Mouse (Mus musculus): ENCODE measurements around the gene Nudt16. TPM values are rescaled to one million over a fixed set of nuclear protein-coding genes. Genes with fewer than 3 reads are reported as not detected.
"Not testable (repeated sequence)": the region's sequence is repeated elsewhere in the genome, so short reads cannot be mapped to it uniquely, and the experiment has no call there.

Gene Nudt16
- 14.9 and 15.3 TPM in 2 replicates for polyA plus RNA-seq (2014; fragmentation: Nextera tagmentation; extraction: Ambion mirVana)

DNA sequence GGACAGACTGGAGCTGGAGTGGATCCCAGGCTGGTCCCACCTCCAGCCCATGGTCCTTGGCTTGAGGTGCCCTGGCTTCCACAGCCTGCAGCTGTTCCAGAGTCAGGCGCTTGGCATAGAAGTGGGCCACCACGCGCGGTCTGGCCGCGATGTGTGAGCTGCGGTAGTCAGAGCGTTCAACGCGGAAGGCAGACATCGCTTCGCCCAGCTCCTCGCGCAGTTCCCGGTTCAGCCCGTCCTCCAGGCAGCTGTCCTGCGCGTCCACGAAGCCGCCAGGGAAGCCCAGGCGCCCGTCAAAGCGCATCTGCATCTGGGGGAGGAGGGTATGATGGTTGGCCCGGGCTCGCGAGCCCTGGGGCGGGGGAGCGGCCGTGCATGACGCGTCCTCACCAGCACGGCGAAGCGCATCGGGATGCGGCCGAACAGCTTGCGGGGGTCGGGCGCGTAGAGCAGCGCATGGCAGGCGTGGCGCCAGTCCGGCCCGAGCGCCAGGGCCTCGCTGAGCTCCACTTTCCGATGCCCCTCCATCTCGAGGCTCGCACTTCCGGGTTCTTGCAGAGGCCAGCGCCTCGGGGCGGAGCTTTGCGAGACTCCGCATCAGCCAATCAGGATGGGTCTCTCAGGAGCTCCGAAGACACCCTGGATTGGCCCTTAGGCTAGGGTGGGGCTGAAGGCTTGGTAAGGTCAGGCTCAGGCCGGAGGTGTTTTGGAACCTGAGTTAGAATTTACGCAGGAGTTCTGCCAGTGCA, at the start of gene Nudt16:
Gene Nudt16, minus strand, starts transcription at position 572 of the 749 bp plus-strand sequence.
- under 1% methylated on average over 60 of the region's 60 CpGs for WGBS
- Histone ChIP-seq H3K27me3 (ENCODE audit: insufficient read depth, low read length) (no peaks in the 10 kb centered on the region), H3K9ac (peak within 1 kb of the TSS; percentile 75), H3K9me3 (ENCODE audit: low read depth, low read length) (no peaks in the 10 kb centered on the region), H3K4me3 (ENCODE audit: low read depth, low read length) (peak within 1 kb of the TSS; percentile 70), H3K27ac (ENCODE audit: low read depth) (peak within 1 kb of the TSS; percentile 91), H3K4me2 (peak within 1 kb of the TSS; percentile 92), H3K4me1 (ENCODE audit: insufficient read depth) (no peaks in the 10 kb centered on the region), H3K36me3 (ENCODE audit: insufficient read depth) (no peaks in the 10 kb centered on the region)
- ATAC-seq (ENCODE audit: insufficient read depth) (peak; percentile 99), DNase-seq (peak; percentile 96)
- 0 out of 2 replicates have a peak, but pooled peaks have one; percentile 2 for TF ChIP-seq CTCF (IDR thresholded peaks at IDR 0.05; ENCODE audit: low read depth)

DNA sequence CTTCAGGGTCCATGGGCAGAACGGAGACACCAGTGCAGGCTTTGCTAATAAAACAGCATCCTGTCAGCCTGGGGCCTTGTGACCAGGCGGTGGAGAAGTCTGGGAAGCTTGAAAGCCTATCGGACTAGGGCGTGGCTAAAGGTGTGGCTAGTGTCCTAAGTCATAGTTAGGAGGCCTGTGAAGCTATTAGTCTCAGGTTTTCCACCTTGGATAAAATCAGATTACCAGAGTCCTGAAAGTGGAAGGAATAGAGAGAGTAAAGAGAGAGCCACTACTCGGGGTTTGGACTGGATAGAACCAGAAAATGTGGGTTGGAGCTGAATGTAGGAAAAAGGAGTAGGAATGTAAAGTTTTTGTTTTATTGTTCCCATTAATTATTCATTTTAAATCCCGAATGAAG, 13.4 kb upstream of the Nudt16 start, which contains the start of gene 1700080E11Rik:
Gene 1700080E11Rik, minus strand, starts transcription at position 101 of the 400 bp plus-strand sequence.
- 79% methylated on average over 6 of the region's 6 CpGs for WGBS
- no peaks in the 10 kb centered on the region for H3K36me3 ChIP-seq (ENCODE audit: insufficient read depth)
- H3K4me1 ChIP-seq (ENCODE audit: insufficient read depth) = no peaks in the 10 kb centered on the region
- TF ChIP-seq CTCF (IDR thresholded peaks at IDR 0.05; ENCODE audit: low read depth) = no peak
- H3K9ac ChIP-seq = no peak within 1 kb of the TSS
- H3K27ac ChIP-seq (ENCODE audit: low read depth) = no peak within 1 kb of the TSS
- DNase-seq (no peak), ATAC-seq (ENCODE audit: insufficient read depth) (no peak)
- H3K4me2 ChIP-seq = no peak within 1 kb of the TSS
- no peak within 1 kb of the TSS for H3K4me3 ChIP-seq (ENCODE audit: low read depth, low read length)
- H3K9me3 ChIP-seq (ENCODE audit: low read depth, low read length) = no peaks in the 10 kb centered on the region
- no peaks in the 10 kb centered on the region for H3K27me3 ChIP-seq (ENCODE audit: insufficient read depth, low read length)

DNA sequence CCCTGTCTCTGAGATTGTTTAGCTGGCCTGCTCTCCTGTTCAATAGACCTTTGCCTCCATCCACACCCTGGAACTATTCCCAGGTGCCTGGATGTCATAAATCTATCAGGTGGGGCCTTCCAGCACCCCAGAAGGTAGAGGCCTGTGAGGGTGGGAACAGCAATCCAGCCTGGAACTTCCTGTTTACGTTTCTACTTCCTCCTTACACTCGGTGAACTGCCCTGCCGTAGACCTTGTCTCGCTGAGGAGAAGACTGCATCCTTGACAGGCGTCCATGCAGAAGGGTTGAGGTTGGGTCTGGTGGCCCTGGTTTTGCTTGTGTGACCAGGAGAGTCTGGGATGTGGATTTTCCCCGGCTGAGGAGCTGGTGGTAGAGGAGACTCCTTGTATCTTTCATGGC, 7.6 kb upstream of the Nudt16 start:
- no peak overlapping the region for H3K27ac ChIP-seq (ENCODE audit: low read depth)
- TF ChIP-seq CTCF (IDR thresholded peaks at IDR 0.05; ENCODE audit: low read depth) = no peak
- no peak overlapping the region for H3K4me3 ChIP-seq (ENCODE audit: low read depth, low read length)
- H3K9me3 ChIP-seq (ENCODE audit: low read depth, low read length) = no peaks in the 10 kb centered on the region
- H3K4me1 ChIP-seq (ENCODE audit: insufficient read depth) = no peaks in the 10 kb centered on the region
- H3K4me2 ChIP-seq = no peak overlapping the region
- ATAC-seq (ENCODE audit: insufficient read depth) (no peak), DNase-seq (no peak)
- no peaks in the 10 kb centered on the region for H3K36me3 ChIP-seq (ENCODE audit: insufficient read depth)
- H3K9ac ChIP-seq = no peak overlapping the region
- 55% methylated on average over 6 of the region's 6 CpGs for WGBS
- H3K27me3 ChIP-seq (ENCODE audit: insufficient read depth, low read length) = no peaks in the 10 kb centered on the region

DNA sequence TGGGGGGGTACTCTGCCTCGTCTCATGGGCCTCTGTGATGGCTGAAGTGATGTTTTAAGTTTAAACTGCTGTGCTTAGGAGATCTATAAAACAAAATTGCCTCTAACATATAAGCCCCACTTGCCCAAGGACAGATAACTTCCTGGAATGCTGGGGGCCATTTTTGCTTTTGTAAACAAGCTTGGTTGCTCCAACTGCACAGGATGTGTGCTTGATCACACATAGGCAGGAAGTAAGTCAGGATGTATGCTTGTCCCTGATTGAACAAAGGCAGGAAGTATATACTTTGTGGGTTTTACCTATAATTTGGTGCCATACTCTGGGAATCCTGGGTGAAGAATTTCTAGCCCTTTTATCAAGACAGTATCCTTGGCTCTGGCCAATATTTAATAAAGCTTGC, 4.8 kb upstream of the Nudt16 start:
- ATAC-seq (ENCODE audit: insufficient read depth) (no peak), DNase-seq (peak; percentile 35)
- H3K27ac ChIP-seq (ENCODE audit: low read depth) = no peak overlapping the region
- TF ChIP-seq CTCF (IDR thresholded peaks at IDR 0.05; ENCODE audit: low read depth) = no peak
- H3K4me2 ChIP-seq = no peak overlapping the region
- no peak overlapping the region for H3K4me3 ChIP-seq (ENCODE audit: low read depth, low read length)
- 17% methylated on average over 1 of the region's 1 CpGs for WGBS
- no peak overlapping the region for H3K9ac ChIP-seq
- H3K36me3 ChIP-seq (ENCODE audit: insufficient read depth) = no peaks in the 10 kb centered on the region
- H3K4me1 ChIP-seq (ENCODE audit: insufficient read depth) = no peaks in the 10 kb centered on the region
- H3K27me3 ChIP-seq (ENCODE audit: insufficient read depth, low read length) = no peaks in the 10 kb centered on the region
- H3K9me3 ChIP-seq (ENCODE audit: low read depth, low read length) = no peaks in the 10 kb centered on the region

DNA sequence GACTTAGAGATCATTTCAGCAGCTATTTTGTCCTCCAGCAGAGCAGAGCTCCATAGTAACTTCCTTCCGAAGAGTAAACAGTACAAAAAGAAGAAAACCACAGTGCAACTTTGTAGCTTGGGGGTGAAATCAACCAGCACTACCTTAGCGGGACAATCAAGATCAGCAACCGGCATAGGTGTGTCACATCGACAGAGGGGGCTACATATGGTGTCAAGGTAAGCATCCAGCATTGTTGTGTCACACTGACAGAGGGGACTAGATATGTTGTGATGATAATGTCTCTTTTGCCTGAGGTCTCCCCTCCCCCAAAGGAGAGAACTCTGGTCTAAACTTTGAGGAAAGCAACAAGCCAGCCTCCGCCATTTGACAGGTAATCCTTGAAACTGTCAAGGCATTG, 2.9 kb upstream of the Nudt16 start:
- no peaks in the 10 kb centered on the region for H3K4me1 ChIP-seq (ENCODE audit: insufficient read depth)
- H3K9ac ChIP-seq = no peak overlapping the region
- ATAC-seq (ENCODE audit: insufficient read depth) (no peak), DNase-seq (no peak)
- no peak overlapping the region for H3K4me2 ChIP-seq
- no peaks in the 10 kb centered on the region for H3K9me3 ChIP-seq (ENCODE audit: low read depth, low read length)
- H3K4me3 ChIP-seq (ENCODE audit: low read depth, low read length) = no peak overlapping the region
- H3K36me3 ChIP-seq (ENCODE audit: insufficient read depth) = no peaks in the 10 kb centered on the region
- no peaks in the 10 kb centered on the region for H3K27me3 ChIP-seq (ENCODE audit: insufficient read depth, low read length)
- WGBS = 72% methylated on average over 5 of the region's 5 CpGs
- H3K27ac ChIP-seq (ENCODE audit: low read depth) = no peak overlapping the region
- TF ChIP-seq CTCF (IDR thresholded peaks at IDR 0.05; ENCODE audit: low read depth) = no peak

DNA sequence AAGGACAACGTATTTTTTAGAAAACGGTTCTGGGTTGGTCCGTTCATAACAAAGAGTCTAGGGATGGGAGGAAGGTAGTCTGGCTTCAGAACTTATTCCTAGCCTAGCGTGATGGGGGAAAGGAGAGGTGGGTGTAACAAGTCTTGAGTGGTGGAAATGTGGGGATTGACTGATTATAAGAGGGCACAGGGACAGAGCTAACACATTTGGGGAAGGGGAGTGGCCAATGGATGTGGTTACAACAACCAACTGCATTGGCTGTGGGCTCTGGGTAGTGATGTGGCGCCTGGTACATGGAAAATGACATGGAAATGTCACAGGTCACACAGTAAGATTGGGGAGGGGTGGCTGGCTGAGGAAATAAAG, 361 bp upstream of the Nudt16 start:
- no peaks in the 10 kb centered on the region for H3K9me3 ChIP-seq (ENCODE audit: low read depth, low read length)
- peak overlapping the region; percentile 70 for H3K4me3 ChIP-seq (ENCODE audit: low read depth, low read length)
- no peaks in the 10 kb centered on the region for H3K4me1 ChIP-seq (ENCODE audit: insufficient read depth)
- DNase-seq (no peak), ATAC-seq (ENCODE audit: insufficient read depth) (no peak; the same call in 1 of the 2 replicates)
- no peaks in the 10 kb centered on the region for H3K36me3 ChIP-seq (ENCODE audit: insufficient read depth)
- H3K4me2 ChIP-seq = peak overlapping the region; percentile 92
- WGBS = 26% methylated on average over 5 of the region's 5 CpGs
- no peak for TF ChIP-seq CTCF (IDR thresholded peaks at IDR 0.05; ENCODE audit: low read depth)
- no peak overlapping the region for H3K27ac ChIP-seq (ENCODE audit: low read depth)
- no peak overlapping the region for H3K9ac ChIP-seq
- H3K27me3 ChIP-seq (ENCODE audit: insufficient read depth, low read length) = no peaks in the 10 kb centered on the region

DNA sequence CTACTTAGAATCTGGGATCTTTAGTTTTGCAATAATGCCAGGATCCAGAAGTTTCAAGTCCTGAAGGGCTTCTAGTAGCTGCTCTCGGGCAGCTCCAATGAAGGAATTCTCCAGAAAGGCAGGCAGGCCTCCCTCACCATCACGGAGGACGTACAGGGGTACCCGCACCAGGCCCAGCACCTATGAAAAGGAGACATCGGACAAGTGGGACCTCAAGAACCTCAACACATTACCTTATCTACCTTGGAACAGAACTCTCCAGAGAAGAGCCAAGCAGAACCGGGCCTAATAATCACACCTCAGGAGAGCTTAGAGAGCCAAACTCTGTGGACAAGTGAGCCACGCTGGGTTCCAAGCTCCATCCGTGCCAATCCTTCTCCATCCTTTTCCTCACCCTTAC, 1.3 kb downstream of the Nudt16 start:
- no peaks in the 10 kb centered on the region for H3K4me1 ChIP-seq (ENCODE audit: insufficient read depth)
- no peak for DNase-seq
- H3K9me3 ChIP-seq (ENCODE audit: low read depth, low read length) = no peaks in the 10 kb centered on the region
- H3K9ac ChIP-seq = no peak overlapping the region
- 93% methylated on average over 8 of the region's 8 CpGs for WGBS
- H3K4me2 ChIP-seq = peak overlapping the region; percentile 92
- no peak overlapping the region for H3K4me3 ChIP-seq (ENCODE audit: low read depth, low read length)
- H3K36me3 ChIP-seq (ENCODE audit: insufficient read depth) = no peaks in the 10 kb centered on the region
- no peak for ATAC-seq (ENCODE audit: insufficient read depth)
- no peaks in the 10 kb centered on the region for H3K27me3 ChIP-seq (ENCODE audit: insufficient read depth, low read length)
- no peak for TF ChIP-seq CTCF (IDR thresholded peaks at IDR 0.05; ENCODE audit: low read depth)
- no peak overlapping the region for H3K27ac ChIP-seq (ENCODE audit: low read depth)

DNA sequence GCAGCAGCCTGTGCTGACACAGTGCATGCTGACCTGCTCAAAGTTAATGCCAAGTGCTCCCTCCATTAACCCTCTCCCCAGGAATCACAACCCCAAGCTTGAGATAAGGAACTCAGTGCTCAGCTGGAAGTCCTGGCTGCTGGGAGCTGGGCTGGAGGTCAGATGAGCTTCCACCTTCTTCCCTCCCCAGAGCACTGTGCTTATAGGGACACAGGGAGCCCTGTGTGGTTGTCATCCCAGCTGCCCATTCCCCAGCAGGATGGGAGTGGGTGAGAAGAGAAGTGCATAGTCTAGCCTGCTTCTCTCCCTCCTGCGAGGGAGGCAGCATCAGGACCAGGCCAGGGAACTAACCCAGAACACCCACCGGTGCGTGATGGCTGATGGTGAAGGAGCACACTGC, 6.4 kb downstream of the Nudt16 start:
- WGBS = 78% methylated on average over 3 of the region's 3 CpGs
- H3K27me3 ChIP-seq (ENCODE audit: insufficient read depth, low read length); H3K9me3 ChIP-seq (ENCODE audit: low read depth, low read length): not testable (repeated sequence)

More for the DNA sequence above, 6.4 kb downstream of the Nudt16 start:
- H3K27ac ChIP-seq (ENCODE audit: low read depth); H3K36me3 ChIP-seq (ENCODE audit: insufficient read depth); ATAC-seq (ENCODE audit: insufficient read depth); DNase-seq; H3K4me2 ChIP-seq; H3K4me3 ChIP-seq (ENCODE audit: low read depth, low read length); H3K9ac ChIP-seq; H3K4me1 ChIP-seq (ENCODE audit: insufficient read depth): not testable (repeated sequence)

Data from lung, embryonic 14.5 days (tissue).